Mouse (Mus musculus) G1E (cell line): ENCODE results near the gene Golph3l.

Experiments used
- CTCF ChIP-seq: IDR thresholded peaks from 2 replicates; pipeline ENCODE4 v1.5.1; 2012; ENCODE audit warnings: low read depth, low read length, inconsistent platforms, mixed read lengths
- GATA1 ChIP-seq: IDR thresholded peaks from 2 replicates; pipeline ENCODE4 v1.6.1; 2012; ENCODE audit warnings: borderline replicate concordance, low read length, inconsistent platforms, mixed read lengths
- GATA2 ChIP-seq: IDR thresholded peaks from 2 replicates; pipeline ENCODE4 v1.6.1; 2012; ENCODE audit warnings: low read depth, low read length, inconsistent platforms, borderline replicate concordance
- POLR2AphosphoS5 ChIP-seq: IDR thresholded peaks from 2 replicates; pipeline ENCODE4 v1.6.1; 2012; ENCODE audit warnings: low read depth, low read length, inconsistent platforms; ENCODE audit not compliant: insufficient replicate concordance
- TAL1 ChIP-seq: conservative IDR thresholded peaks from 2 replicates; pipeline ENCODE4 v1.6.1; 2012; ENCODE audit warnings: low read depth, low read length, inconsistent platforms, mixed read lengths

DNA sequence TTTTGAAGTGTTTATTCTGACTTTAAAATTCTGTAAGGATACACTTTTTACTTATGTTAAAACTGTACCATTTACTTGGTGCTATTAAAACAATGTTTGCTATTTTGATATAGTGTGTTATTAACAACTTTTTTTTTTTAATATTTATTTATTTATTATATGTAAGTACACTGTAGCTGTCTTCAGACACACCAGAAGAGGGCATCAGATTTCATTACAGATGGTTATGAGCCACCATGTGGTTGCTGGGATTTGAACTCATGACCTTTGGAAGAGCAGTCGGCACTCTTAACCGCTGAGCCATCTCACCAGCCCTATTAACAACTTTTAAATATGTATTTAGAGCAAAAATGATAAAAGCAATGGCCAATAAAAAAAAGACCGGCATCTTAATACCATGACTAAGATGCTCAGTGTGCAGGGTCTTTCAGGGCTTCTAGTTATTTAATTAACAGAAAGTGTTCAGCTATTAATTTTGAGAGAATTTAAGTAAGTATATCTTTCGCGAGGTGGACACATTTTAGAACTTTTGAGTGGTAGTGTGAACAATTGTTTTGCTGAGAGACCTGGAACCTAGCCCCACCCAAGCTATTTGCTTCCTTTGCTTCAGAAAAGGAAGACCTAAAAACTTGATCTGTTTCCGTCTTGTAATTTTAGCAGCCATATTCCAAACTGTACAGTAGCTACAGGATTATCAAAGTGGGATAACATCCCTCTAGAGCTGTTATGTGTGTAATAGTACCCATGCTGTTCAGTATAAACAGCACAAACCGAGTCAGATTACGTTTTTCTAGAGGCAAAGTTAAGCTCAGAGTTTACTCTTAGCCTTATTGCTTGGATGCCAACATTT is 755 bp upstream of the Golph3l start:
- TF ChIP-seq CTCF (no peak), GATA1 (no peak), POLR2AphosphoS5 (no peak; the same call in 1 of the 2 replicates), TAL1 (no peak), GATA2 (no peak)
